Mouse (Mus musculus): Measurements from ENCODE around the gene Apol7b.
"Not testable (repeated sequence)": the region's sequence is repeated elsewhere in the genome, so short reads cannot be mapped to it uniquely, and the experiment has no call there.

The Apol7b gene

DNA sequence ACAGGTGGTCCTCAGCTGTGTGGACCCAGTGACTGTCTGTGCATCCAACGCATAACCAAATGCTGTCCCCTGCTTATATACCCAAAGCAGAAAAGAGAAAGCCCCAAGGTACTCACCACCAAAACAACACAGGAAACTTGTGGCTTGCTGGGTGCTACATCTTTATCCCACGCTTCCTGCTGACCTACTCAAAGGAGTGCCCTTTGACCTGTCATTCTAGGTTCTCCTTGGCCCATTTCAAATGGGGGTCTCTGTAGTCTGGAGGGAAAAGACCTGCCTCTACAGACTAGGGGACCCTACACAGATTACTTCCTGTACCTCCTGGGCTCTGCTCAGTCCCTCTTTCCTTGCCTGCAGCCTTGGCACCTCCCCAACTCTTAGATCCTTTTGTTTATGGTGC lies at the start of gene Apol7b:
Gene Apol7b, minus strand, starts transcription at position 101 of the 400 bp plus-strand sequence.
- DNase-seq (ENCODE audit: low spot score in 2 of 2): not testable (repeated sequence)

DNA sequence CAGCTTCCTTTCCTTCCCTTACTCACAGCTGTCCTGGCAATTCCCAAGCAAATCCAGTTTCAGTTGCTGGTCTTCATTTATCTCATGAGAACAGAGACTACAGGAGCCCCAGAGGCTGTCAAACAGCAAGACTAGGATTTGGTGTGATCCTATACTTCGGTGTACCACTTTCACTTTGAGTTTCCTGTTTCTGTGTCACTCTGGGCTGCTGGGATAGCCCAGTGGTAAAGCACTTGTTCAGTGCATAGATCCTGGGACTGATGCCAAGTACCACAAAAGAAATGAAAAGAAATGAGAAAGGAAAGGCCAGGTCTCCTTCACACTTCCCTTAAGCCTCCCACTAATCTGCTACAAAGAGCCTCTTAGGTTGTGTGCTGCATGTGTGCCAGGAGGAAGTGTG lies 47.4 kb upstream of the Apol7b start:
- DNase-seq (ENCODE audit: low spot score in 2 of 2): not testable (repeated sequence)

DNA sequence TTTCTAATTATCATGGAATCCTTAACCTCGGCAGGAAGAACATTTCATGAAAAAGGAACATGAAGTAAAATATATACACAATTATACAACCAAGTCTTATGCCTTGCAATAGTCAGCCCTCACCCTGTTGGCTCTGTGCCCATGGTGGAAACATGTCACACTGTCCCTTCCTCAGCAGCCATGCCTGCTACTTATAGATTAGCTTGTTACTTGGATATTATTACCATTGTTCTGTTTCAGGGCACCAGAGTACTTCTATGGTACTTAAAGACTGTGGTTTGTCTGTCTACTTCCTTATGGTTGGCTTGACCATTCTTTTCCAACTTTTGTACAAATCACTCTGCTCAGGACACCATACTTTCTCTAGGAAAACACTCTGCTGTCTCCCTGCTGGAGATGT lies 45.9 kb upstream of the Apol7b start:
- not testable (repeated sequence) for DNase-seq (ENCODE audit: low spot score in 2 of 2)

DNA sequence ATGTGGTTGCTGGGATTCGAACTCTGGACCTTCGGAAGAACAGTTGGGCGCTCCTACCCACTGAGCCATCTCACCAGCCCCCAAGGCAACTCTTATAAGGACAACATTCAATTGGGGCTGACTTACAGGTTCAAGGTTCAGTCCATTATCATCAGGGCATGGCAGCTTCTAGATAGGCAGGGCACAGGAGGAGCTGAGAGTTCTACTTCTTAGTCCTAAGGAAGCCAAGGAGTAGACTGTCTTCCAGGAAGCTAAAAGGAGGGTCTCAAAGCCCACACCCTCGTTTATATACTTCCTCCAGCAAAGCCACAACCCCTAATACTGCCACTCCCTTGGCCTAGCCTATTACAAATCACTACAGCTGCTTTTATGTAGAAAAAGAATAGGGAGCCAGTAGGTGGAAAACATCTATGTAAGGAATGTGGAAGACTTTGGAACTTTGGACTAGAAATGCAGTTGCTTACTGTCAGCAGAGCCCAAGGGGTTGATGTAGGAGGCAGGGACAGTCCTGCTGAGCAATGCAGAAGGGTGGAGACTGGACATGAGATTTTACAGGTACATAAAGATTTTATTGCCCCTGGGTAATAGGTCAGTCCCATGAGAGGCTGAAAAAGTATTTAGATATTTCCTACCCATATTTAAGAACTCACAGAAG lies 35.0 kb upstream of the Apol7b start:
- DNase-seq (ENCODE audit: low spot score in 2 of 2): no peak

DNA sequence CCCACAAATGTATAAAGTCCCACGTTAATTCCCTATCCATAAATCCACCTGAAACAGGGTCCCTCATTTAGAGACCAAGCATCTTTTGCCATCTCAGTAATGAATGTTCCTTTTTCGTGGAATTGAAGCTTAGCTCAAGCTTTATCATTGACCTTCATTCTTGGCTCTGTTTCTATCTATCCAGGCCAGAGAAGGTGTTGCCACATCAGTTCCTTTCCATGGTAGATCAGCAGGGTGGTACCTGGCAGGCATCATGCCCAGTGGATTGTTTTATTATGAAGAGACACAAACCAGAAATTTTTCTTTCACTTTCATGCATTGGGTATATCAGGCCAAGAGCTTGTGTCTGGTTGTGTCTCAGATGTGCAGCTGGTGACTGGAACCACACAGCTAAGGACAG lies 29.4 kb upstream of the Apol7b start, which contains the start of gene Apol10a:
Gene Apol10a, plus strand, starts transcription at position 355 of the 400 bp plus-strand sequence.
- not testable (repeated sequence) for DNase-seq (ENCODE audit: low spot score in 2 of 2)

DNA sequence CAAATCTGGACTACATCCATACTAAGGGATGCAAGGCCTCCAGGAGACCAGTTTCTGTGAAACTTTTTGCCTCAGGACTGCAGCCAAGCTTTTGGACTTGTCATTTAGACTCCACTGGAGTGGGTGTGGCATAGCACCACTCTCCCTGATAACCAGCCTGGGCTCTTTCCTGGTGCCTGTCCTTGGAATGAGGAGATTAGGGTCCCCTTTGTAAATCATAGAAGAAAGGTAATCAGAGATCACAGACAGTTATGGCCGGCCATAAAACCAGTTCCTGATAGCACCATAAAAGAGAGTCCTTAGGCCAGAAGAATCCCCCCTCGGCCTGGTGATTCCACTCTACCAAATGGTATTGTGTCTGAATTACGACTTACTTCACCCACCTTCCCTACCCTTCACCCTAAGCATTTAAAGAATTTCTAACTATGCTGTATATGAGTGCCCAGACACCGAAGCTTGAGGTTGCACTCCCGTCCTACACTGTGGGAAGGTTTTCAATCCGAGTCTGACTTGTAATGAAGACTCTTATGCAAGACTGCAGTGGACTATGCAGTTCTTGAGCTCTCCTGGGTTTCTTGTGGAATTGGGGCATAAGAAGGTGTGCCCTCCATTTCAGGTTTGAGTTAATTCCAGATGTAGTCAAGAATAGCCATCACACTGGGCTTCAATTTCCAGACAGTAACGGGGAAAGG lies 27.6 kb upstream of the Apol7b start:
- DNase-seq (ENCODE audit: low spot score in 2 of 2): not testable (repeated sequence)

DNA sequence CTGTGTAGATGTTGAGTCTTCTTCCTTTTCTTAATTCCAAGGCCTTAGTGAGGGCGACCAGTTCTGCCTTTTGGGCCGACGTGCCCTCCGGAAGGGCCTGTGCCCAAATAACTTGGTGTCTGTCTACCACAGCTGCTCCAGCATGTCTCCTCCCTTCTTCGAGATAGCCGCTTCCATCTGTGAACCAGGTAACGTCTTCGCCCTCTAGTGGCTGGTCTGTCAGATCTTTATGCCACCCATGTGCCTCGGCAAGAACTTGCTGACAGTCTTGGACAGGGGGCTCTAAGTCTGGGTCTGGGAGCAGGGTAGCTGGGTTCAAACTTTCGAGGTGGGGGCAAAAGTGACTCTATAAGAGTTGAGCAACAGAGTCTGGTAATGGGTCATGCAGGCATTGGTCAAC lies 2.6 kb upstream of the Apol7b start:
- DNase-seq (ENCODE audit: low spot score in 2 of 2): not testable (repeated sequence)

DNA sequence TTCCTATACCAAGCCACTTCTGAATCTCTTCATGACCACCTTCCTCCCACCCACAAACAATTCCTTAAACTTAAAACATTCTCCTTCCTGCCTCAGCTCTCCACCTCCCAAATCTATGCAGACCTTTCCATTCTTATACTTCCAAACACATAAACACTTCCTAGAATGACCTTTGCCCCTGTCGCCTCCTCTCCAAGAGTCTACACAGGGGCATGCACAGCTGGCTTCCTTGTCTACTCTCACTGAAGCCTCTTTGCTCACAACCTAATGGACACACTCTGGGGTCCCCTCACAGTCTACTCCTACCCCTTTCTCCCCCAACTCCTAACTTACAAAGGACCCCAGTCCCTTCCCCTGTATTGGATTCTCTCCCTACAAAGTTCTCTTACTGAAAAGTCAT lies 1.6 kb downstream of the Apol7b start:
- not testable (repeated sequence) for DNase-seq (ENCODE audit: low spot score in 2 of 2)

DNA sequence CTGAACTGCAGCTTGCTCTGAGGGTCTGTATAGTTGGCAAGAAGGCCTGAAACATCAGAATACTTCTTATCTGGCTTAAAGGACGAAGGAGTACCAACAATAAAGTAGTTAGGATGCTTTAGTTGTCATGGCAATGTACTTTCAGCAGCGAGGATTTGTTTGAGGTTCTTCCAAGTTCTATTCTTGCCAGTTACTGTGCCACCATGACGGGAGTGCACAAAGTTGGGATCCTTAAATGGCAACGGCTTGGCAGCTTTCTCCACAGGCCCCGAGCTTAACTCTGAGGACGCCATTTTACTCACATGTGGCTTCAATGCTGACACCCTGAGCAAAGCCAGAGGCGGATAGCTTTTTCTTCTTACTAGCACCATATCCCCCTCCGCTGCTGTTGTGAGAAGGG lies 2.5 kb downstream of the Apol7b start:
- DNase-seq (ENCODE audit: low spot score in 2 of 2): peak in 1 of 2 experiments; percentile 6

DNA sequence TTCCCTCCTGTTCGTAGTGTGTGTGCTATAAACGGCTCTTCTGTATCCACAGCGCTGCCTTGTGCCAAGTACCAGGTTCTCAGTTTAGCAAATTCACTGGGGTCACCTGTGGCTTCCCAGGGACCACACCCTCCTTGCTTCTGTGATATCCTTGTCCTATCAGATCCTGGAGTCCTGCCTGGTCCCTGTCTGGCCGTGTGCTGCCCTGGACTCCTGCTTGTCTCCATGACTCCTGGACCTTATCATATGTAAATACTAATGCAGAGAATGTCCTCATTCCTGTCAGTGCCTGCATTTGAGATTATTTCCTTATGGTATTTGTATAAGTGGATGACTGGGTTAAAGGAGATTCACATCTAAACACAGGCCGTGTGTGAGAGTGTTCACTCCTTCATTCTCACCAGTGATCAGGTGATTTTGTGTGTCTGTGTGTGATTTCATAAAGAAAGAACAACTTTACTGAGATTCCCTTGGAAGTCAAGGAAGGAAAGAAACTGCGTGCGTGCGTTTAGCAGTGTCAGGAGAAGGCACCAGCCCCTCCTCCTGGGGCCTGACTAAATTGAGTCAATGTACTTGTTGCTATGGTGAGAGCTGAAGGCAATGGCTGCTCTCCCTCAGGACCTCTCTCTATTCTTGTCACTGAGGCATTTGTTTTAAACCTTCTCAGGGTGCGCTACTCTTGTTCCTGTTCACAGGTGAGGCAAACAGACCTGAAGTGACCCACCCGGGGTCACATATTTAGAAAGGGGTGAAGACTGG lies 18.4 kb downstream of the Apol7b start:
- not testable (repeated sequence) for DNase-seq (ENCODE audit: low spot score in 2 of 2)

DNA sequence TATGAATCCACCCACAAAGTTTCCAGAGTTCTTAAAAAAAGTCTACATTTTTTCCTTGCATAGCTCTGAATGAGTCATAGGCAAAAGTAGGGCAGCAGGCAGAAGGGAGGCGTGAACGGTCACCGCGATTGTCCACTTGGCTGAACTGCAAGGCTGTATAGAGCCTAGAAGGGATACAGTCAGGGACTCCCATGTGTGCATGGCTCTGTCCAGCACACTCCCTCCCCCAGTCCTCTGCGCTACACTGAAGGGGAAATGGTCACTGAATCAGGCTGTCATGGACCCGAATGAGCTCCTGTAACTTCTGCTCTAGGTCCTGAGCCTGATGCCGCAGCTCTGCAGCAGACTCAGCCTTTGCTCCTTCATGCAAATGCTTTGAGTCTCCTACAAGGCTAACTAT lies 24.4 kb downstream of the Apol7b start:
- DNase-seq (ENCODE audit: low spot score in 2 of 2): not testable (repeated sequence)

DNA sequence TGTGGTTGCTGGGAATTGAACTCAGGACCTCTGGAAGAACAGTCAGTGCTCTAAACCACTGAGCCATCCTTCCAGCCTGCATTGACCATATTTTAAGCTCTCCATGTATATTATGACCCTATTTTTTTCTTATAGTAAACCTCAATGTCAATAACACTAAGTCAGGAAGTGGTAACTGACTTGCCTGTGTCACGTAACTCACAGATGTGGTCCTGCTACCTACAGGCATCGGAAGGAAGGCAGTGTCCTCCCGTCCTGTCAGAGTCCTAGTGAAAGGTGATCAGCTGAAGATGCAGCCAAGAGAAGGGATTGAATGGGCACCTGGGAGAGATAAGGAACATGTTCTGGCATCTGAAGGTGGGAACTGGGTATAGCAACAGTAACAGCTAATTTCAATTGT lies 27.6 kb downstream of the Apol7b start:
- not testable (repeated sequence) for DNase-seq (ENCODE audit: low spot score in 2 of 2)

DNA sequence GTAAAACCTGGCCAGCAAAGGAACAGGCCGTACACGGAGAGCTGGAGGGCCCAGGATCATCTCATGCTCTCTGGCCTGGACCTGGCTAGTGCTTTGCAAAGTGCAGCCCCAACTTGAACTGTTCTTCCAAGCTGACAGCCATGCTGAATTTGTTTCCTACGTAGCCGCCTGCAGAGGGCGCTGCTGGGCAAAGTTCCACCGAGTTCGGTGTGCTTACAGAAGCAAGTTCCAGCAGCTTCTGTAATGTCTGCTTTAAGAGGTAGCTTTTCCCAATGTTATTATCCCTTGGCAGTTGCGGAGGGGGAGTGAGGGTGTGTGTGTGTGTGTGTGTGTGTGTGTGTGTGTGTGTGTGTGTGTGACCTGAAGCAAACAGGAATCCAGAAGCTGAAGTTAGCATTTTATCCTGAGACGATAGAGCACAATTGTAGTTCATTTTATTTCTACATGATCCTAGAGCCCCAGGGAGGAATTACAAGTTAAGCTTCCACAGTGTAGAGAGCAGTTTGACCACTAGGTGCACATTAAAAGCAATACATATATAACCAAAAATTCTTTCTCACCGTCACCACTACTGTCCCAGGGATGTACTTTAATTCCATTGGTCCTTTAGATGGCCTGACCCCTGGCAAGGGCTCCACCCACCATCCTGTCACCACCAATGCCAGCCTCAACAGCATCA lies 30.5 kb downstream of the Apol7b start:
- not testable (repeated sequence) for DNase-seq (ENCODE audit: low spot score in 2 of 2)

DNA sequence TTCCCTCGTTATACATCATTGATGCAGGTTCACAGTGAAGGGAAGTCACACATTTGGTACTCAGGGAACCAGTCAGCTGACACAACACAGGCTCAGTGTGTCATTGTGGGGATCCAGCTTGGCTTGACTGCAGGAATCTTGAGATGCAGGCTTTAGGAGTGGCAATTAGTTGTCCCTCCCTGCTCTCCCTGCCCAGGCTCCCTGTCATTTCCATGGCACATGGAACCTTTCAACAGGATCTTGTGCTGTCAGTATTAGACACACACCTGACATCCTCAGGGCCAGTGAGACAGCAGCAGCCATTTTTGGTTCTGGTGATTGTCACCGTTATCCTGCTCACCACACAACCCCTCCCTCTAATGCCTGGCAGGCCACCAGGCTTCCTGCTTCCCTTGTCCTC lies 31.6 kb downstream of the Apol7b start:
- DNase-seq (ENCODE audit: low spot score in 2 of 2): not testable (repeated sequence)

DNA sequence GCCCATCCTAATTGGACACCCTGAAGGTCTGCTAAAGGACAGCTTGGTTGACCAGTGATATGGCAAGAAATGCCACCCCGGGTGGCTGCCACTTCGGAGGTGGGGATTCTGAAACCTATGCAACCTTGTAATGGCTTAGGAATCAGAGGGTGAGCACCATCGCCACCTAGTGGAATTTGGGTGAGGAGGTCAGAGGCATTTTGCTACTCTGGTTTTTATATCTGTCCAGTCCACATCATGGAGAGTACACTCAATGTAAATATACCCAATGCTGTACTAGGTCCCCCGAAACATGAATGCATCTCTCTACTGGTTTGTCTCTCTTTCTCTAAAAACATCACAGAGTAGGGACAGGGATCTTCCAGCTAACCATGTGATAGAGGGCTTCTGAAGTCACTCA lies 34.6 kb downstream of the Apol7b start:
- DNase-seq (ENCODE audit: low spot score in 2 of 2): not testable (repeated sequence)

DNA sequence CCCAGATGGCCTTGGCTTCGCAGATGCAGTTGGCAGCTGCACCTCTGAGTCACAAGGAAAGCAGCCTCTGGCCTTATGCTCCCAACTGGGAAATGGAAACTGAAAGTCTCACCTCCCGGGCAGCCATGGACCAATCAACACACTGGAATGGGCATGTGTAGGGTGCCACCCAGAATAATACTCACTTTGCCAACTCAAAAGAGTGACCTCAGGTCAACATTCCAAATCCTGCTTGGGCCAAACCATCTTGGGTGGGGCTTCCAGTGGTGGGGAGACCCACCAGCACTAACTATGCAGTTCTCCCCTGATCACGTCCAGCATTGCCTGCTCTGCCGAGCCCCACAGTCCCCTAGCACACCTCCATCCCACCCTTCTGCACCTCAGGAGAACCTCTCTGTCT lies 36.3 kb downstream of the Apol7b start, which contains the start of gene Apol9a:
Gene Apol9a, minus strand, starts transcription at position 101 of the 400 bp plus-strand sequence.
- not testable (repeated sequence) for DNase-seq (ENCODE audit: low spot score in 2 of 2)

DNA sequence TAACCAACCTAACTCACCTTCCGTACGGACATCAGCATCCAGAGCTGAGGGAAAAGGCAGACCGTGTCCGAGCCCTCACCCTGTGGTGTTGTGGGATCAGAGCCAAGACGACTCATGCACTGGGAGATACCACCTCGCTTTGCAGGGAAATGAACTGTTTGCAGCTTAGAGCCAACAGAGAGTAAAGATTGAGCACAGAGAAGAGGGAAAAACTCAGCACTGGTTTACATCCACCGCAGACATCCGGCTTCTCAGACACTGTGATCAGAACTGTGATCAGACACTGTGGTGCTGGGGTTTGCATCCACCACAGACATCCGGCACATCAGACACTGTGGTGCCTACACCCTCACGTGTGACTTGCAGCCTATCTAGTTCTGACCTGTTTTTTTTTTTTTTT lies 40.9 kb downstream of the Apol7b start:
- DNase-seq (ENCODE audit: low spot score in 2 of 2): not testable (repeated sequence)

DNA sequence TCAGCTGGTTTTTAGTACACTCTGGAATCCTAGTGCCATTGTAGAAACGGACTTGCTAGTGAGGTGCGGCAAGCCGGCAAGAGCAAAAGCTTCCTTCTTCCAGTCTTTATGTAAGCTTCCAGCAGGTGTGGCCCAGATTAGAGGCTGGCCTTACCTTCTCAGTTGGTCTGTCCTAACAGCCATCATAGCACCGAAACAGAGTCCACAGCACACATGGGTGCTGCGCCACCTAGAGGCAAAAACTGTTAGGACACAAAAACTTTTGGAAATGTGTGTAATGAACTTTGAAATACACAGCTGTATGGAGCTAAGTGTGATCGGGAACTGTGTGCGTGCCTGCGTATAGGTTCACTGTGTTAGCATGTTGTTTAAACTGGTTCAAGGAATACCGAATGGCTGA lies 48.3 kb downstream of the Apol7b start, which contains the start of gene Apol7a:
Gene Apol7a, minus strand, starts transcription at position 84 of the 400 bp plus-strand sequence.
- not testable (repeated sequence) for DNase-seq (ENCODE audit: low spot score in 2 of 2)

DNA sequence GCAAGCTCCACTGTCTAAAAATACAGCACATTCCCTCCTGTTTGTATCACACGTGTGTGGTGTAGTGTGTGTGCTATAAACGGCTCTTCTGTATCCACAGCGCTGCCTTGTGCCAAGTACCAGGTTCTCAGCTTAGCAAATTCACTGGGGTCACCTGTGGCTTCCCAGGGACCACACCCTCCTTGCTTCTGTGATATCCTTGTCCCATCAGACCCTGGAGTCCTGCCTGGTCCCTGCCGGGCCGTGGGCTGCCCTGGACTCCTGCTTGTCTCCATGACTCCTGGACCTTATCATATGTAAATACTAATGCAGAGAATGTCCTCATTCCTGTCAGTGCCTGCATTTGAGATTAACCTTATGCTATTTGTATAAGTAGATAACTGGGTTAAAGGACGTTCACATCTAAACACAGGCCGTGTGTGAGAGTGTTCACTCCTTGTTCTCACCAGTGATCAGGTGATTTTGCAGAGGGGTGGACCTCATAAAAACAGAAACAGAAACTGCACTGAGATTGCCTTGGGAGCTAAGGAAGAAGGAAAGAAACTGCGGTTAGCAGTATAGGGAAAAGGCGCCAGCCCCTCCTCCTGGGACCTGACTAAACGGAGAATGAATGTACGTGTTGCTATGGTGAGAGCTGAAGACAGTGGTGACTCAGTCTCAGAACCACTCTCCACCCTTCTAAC lies 49.7 kb downstream of the Apol7b start:
- DNase-seq (ENCODE audit: low spot score in 2 of 2): not testable (repeated sequence)

DNA sequence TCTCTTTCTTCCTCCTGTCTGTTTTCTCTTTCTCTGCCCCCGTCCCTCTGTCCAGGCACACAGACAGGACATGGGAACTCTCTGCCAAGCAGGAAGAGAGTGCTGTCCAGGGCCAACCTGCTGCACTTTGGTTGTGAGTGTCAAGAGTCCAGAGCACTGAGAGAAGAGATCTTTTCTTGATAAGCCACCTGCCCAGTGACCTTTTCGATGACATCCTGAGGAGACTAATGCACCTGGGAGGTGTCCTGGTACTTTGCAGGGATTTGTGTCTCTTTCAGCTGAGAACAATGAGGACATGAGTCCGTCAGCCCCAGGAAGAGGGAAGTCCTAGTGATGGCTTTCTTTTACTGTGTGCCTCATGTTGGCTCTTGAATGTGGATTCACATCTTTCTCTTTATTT lies 53.5 kb downstream of the Apol7b start:
- DNase-seq (ENCODE audit: low spot score in 2 of 2): not testable (repeated sequence)

DNA sequence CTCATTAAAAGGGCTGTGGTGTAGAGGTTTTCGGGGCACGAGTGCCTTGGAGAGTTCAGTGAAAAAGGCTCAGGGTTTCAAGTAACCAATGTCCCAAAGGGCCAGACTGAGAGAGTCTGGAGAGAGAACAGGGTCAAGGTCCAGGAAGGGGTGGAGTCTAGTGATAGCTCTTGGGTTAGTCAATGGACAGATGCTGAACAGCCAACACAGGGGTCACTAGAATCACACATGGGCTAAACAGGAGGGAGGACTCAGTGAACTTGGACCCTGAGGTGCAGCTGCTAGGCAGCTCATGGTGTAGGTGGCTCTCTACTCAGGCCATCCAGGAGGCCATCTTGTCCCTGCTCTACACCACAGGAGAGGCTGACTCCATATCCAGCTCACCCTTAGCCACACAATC lies 59.8 kb downstream of the Apol7b start:
- DNase-seq (ENCODE audit: low spot score in 2 of 2): no peak

Measured in frontal cortex, postnatal 25 days (tissue).